Mouse (Mus musculus) spleen, adult 2 months (tissue): ENCODE results near the gene Ccdc86.

ENCODE experiments used
- CTCF ChIP-seq: fragments of 200-500 bp; IDR thresholded peaks from 2 replicates; pipeline ENCODE4 v1.5.1; 2011; ENCODE audit warnings: mild to moderate bottlenecking, inconsistent platforms; ENCODE audit not compliant: insufficient read depth, insufficient read length, insufficient replicate concordance; ENCODE audit errors: extremely low read depth
- POLR2A ChIP-seq: fragments of 200-500 bp; IDR thresholded peaks from 2 replicates; pipeline ENCODE4 v1.6.1; 2011; ENCODE audit warnings: low read depth, low read length, inconsistent platforms

DNA sequence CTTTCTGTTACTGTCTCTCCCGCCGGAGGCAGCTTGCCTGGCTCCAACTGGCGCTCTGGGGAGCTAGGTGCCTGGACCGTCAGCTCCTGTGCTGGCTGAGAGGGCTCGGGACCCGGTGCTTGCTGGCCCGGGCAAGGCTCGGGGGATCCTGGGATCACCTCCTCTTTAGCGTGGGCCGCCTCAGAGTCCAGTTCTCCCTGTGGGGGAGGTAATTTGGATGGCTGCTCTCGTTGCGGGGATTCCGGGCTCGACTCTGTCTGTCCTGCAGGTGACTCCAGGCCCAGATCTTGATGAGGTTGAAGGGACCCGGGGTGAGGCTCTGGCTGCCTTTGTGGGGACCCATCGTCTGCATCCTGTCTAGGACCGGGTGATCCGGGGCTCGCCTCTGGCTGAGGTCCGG, 650 bp downstream of the Ccdc86 start:
- TF ChIP-seq CTCF (no peak), POLR2A (no peak)
